Mouse (Mus musculus): ENCODE data around the gene Setdb1. TPM values are rescaled to one million over a fixed set of nuclear protein-coding genes. Genes with fewer than 3 reads are reported as not detected.
A peak's percentile ranks its signal among the peaks of the same experiment; 100 is the strongest.
"Not testable (repeated sequence)": the region's sequence is repeated elsewhere in the genome, so short reads cannot be mapped to it uniquely, and the experiment has no call there.

Setdb1 gene
- polyA plus RNA-seq, 1 experiment from 2014 or later: 57.2 TPM

- H3K4me3 ChIP-seq; H3K4me1 ChIP-seq; ATAC-seq (ENCODE audit: low FRiP score, low read depth); H3K4me2 ChIP-seq (replicated peaks); H3K27me3 ChIP-seq (replicated peaks); H3K9ac ChIP-seq; H3K9me3 ChIP-seq; H3K27ac ChIP-seq: not testable (repeated sequence)
- peaks cover 82% of the 10 kb centered on the region for H3K36me3 ChIP-seq
- WGBS: 94% methylated on average over 9 of the region's 9 CpGs
Observed at GRCm38 (mm10) chr3:95343356-95344000, 13.5 kb downstream of the Setdb1 start.

- Histone ChIP-seq H3K9me3 (no peaks in the 10 kb centered on the region), H3K4me2 (replicated peaks) (no peak overlapping the region), H3K27me3 (replicated peaks) (no peaks in the 10 kb centered on the region), H3K27ac (no peak overlapping the region), H3K9ac (no peak overlapping the region), H3K4me3 (no peak overlapping the region), H3K4me1 (no peaks in the 10 kb centered on the region), H3K36me3 (peaks cover 93% of the 10 kb centered on the region)
- 95% methylated on average over 4 of the region's 4 CpGs for WGBS
- no peak for ATAC-seq (ENCODE audit: low FRiP score, low read depth)
Observed at GRCm38 (mm10) chr3:95338251-95338650, 18.8 kb downstream of the Setdb1 start.

- H3K4me3 ChIP-seq: no peak overlapping the region
- no peak overlapping the region for H3K4me2 ChIP-seq (replicated peaks)
- no peaks in the 10 kb centered on the region for H3K27me3 ChIP-seq (replicated peaks)
- no peaks in the 10 kb centered on the region for H3K9me3 ChIP-seq
- no peak for ATAC-seq (ENCODE audit: low FRiP score, low read depth)
- no peaks in the 10 kb centered on the region for H3K4me1 ChIP-seq
- peaks cover 93% of the 10 kb centered on the region for H3K36me3 ChIP-seq
- H3K27ac ChIP-seq: no peak overlapping the region
- H3K9ac ChIP-seq: no peak overlapping the region
- WGBS: 98% methylated on average over 4 of the region's 4 CpGs
Observed at GRCm38 (mm10) chr3:95337345-95337744, 19.7 kb downstream of the Setdb1 start.

DNA sequence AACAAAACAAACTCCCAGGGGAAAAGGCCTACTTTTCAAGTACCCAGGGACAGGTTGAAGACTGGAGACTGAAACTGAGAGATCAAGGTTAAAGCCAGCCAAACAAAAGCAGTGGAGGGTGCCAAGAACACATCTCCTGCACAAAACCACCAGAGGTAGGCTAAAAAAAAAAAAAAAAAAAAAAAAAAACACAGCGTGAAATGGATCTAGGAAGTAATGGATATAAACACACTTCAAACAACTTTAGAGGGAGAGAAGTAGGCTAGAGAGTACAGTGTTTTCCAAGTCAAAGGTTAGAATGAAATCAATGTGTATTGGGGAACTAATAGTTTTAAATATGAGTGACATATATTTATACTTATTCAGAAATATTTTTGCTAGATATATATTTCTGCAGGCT is 25.5 kb downstream of the Setdb1 start:
- no peak overlapping the region for H3K27ac ChIP-seq
- H3K36me3 ChIP-seq: peaks cover 80% of the 10 kb centered on the region
- no peaks in the 10 kb centered on the region for H3K4me1 ChIP-seq
- H3K4me2 ChIP-seq (replicated peaks): no peak overlapping the region
- no peak for ATAC-seq (ENCODE audit: low FRiP score, low read depth)
- no peaks in the 10 kb centered on the region for H3K9me3 ChIP-seq
- WGBS: 83% methylated on average over 1 of the region's 1 CpGs
- H3K9ac ChIP-seq: no peak overlapping the region
- H3K4me3 ChIP-seq: no peak overlapping the region
- H3K27me3 ChIP-seq (replicated peaks): no peaks in the 10 kb centered on the region

DNA sequence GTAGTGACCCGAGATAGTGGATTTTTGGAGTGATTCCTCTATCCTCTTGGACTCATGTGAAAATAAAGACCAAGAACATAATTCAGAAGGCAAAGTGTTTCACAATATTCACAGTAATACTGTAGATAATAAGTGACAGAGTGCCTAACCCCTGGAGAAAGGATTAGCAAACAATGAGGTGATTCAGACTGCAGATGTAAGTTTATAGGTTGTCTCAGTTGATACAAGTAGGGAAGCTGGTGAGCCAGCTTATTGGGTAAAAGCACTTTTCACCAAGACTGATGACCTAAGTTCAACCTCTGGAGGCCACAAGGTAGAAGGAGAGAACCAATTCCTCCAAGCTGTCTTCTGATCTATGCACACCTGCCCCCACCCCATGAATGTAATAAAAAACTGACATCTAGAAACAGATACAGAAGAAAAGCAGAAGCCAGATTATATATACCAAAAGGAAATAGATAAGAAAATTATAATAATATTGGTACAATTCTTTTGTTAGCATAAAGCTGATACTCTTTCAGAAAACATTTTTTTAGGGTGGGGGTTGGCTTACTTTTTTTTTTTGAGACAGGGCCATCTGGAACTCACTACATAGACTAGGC is 28.1 kb downstream of the Setdb1 start:
- ATAC-seq (ENCODE audit: low FRiP score, low read depth): no peak
- H3K27me3 ChIP-seq (replicated peaks): no peaks in the 10 kb centered on the region
- no peak overlapping the region for H3K9ac ChIP-seq
- H3K4me1 ChIP-seq: no peaks in the 10 kb centered on the region
- H3K36me3 ChIP-seq: peaks cover 84% of the 10 kb centered on the region
- no peak overlapping the region for H3K27ac ChIP-seq
- H3K9me3 ChIP-seq: no peaks in the 10 kb centered on the region
- H3K4me2 ChIP-seq (replicated peaks): no peak overlapping the region
- WGBS: 80% methylated on average over 1 of the region's 1 CpGs
- no peak overlapping the region for H3K4me3 ChIP-seq

- Histone ChIP-seq H3K4me3 (no peak overlapping the region), H3K27me3 (replicated peaks) (no peaks in the 10 kb centered on the region), H3K36me3 (peaks cover 89% of the 10 kb centered on the region), H3K4me1 (no peaks in the 10 kb centered on the region), H3K9ac (no peak overlapping the region), H3K27ac (no peak overlapping the region), H3K9me3 (no peaks in the 10 kb centered on the region), H3K4me2 (replicated peaks) (no peak overlapping the region)
- WGBS: 97% methylated on average over 6 of the region's 6 CpGs
- ATAC-seq (ENCODE audit: low FRiP score, low read depth): no peak
Observed at GRCm38 (mm10) chr3:95324454-95325144, 32.4 kb downstream of the Setdb1 start.

DNA sequence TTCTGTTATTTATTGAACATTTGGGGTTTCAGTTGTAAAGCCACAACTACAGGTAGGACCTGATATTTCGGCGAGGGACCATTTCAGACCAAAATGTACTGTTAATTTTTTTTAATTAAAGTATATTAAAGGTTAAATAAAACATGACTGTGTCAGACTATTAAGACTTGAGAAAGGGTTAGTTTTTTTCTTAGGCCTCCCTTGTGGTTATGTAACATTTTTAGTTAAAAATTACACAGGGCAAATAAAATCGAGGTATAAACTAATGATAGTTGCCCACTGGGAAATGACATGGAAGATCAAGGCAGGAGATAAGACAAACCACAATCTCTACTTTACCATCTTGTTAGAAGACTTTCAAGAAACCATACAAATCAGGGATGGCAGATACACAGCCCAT is 33.6 kb downstream of the Setdb1 start:
- no peak for ATAC-seq (ENCODE audit: low FRiP score, low read depth)
- Histone ChIP-seq H3K4me3 (no peak overlapping the region), H3K36me3 (peaks cover 84% of the 10 kb centered on the region), H3K9ac (no peak overlapping the region), H3K27me3 (replicated peaks) (no peaks in the 10 kb centered on the region), H3K4me1 (0 out of 2 replicates have a peak, but pooled peaks cover 7% of the 10 kb centered on the region), H3K27ac (no peak overlapping the region), H3K9me3 (no peaks in the 10 kb centered on the region), H3K4me2 (replicated peaks) (no peak overlapping the region)
- WGBS: 96% methylated on average over 3 of the region's 3 CpGs

GRCm38 (mm10) chr3:95319701-95320625 is 37.0 kb downstream of the Setdb1 start:
- Histone ChIP-seq H3K4me3 (no peak overlapping the region), H3K9me3 (no peaks in the 10 kb centered on the region), H3K27ac (no peak overlapping the region), H3K36me3 (peaks cover 52% of the 10 kb centered on the region), H3K9ac (no peak overlapping the region), H3K4me2 (replicated peaks) (no peak overlapping the region), H3K27me3 (replicated peaks) (no peaks in the 10 kb centered on the region), H3K4me1 (peaks cover 27% of the 10 kb centered on the region)
- WGBS: 76% methylated on average over 12 of the region's 12 CpGs
- ATAC-seq (ENCODE audit: low FRiP score, low read depth): no peak

DNA sequence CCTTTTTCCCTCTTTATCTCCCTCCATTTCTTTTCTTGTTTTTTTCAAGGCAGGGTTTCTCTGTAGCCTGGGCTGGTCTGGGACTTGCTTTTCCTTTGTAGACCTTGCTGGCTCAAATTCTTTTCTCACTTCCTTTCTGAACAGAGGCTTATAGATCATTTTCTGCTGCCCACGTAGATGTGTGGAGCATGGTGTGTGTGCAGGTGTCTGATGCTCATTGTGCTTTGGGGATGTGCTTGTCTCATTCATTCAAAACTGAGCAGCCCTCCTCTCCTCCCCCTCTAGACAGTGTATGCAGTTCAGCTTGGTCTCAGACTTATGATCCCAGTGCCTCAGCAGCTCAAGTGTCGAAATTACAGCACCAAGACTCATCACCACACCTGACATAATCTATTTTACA is 37.9 kb downstream of the Setdb1 start:
- H3K9ac ChIP-seq: no peak overlapping the region

DNA sequence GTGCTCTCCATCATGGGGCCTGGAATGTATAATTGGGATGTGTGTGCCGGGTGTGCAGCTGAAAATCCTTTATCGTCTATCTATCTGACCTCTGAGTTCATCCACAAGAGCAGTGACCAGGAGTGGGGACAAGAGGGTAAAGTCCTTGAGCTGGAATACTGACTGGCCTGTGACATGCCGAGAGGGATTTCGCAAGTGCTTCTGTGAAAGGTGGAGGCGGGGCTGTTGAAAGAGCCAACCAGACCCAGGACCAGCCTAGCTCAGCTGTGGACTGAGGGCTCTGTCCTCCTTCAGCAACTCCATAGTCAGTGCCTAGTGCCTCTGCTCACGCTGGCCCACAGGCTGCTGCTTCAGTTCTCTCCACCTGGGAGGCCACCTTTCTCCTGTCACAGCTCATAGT is 38.5 kb downstream of the Setdb1 start:
- H3K36me3 ChIP-seq: peaks cover 38% of the 10 kb centered on the region
- no peaks in the 10 kb centered on the region for H3K27me3 ChIP-seq (replicated peaks)
- H3K4me2 ChIP-seq (replicated peaks): no peak overlapping the region
- H3K9ac ChIP-seq: no peak overlapping the region
- H3K9me3 ChIP-seq: no peaks in the 10 kb centered on the region
- ATAC-seq (ENCODE audit: low FRiP score, low read depth): no peak
- 50% methylated on average over 6 of the region's 6 CpGs for WGBS
- peaks cover 27% of the 10 kb centered on the region for H3K4me1 ChIP-seq
- H3K4me3 ChIP-seq: no peak overlapping the region
- no peak overlapping the region for H3K27ac ChIP-seq

More for the DNA sequence above, 37.9 kb downstream of the Setdb1 start:
- Histone ChIP-seq H3K4me3 (no peak overlapping the region), H3K27ac (no peak overlapping the region), H3K4me2 (replicated peaks) (no peak overlapping the region), H3K4me1 (peaks cover 27% of the 10 kb centered on the region), H3K9me3 (no peaks in the 10 kb centered on the region), H3K27me3 (replicated peaks) (no peaks in the 10 kb centered on the region), H3K36me3 (peaks cover 43% of the 10 kb centered on the region)
- no peak for ATAC-seq (ENCODE audit: low FRiP score, low read depth)
- WGBS: 75% methylated on average over 2 of the region's 2 CpGs

- no peaks in the 10 kb centered on the region for H3K9me3 ChIP-seq
- no peak overlapping the region for H3K4me3 ChIP-seq
- 25% methylated on average over 12 of the region's 12 CpGs for WGBS
- H3K4me2 ChIP-seq (replicated peaks): peak overlapping the region; percentile 32; the same call in 1 of the 2 replicates
- no peak for ATAC-seq (ENCODE audit: low FRiP score, low read depth)
- H3K27ac ChIP-seq: no peak overlapping the region
- H3K27me3 ChIP-seq (replicated peaks): no peaks in the 10 kb centered on the region
- H3K4me1 ChIP-seq: peaks cover 27% of the 10 kb centered on the region
- H3K9ac ChIP-seq: no peak overlapping the region
- H3K36me3 ChIP-seq: peaks cover 28% of the 10 kb centered on the region
Observed at GRCm38 (mm10) chr3:95317414-95318080, 39.5 kb downstream of the Setdb1 start.
